Mouse (Mus musculus) megakaryocyte-erythroid progenitor cell, adult 5-6 weeks (primary cell): ENCODE data around the gene Mfsd2a. TPM values are rescaled to one million over a fixed set of nuclear protein-coding genes. Genes with fewer than 3 reads are reported as not detected.
"Not testable (repeated sequence)": the region's sequence is repeated elsewhere in the genome, so short reads cannot be mapped to it uniquely, and the experiment has no call there.

Source experiments
- ATAC-seq: replicated peaks from 2 replicates; pipeline ENCODE4 v1.8.0; 2016; ENCODE audit warnings: mild to moderate bottlenecking, inconsistent platforms; ENCODE audit not compliant: severe bottlenecking, poor library complexity, low FRiP score, low TSS enrichment
- total RNA-seq, 2 experiments: library from RNA; stranded (forward) in 1 of 2; stranded (reverse) in 1 of 2; fragments of 200-1000, 215-1000 nt in 1 of 2; fragments of >200 nt in 1 of 2; fragmentation: Nextera tagmentation in 1 of 2; gene quantifications; 2 replicates each; pipeline ENCODE4 v1.2.3; 2014 to 2017

The Mfsd2a gene
- total RNA-seq (2014; fragmentation: Nextera tagmentation) (not detected in 2 replicates), total RNA-seq (2017) (not detected in 2 replicates)

GRCm38 (mm10) chr4:122961100-122961567 lies at the start of gene Mfsd2a:
Gene Mfsd2a (minus strand): TSS chr4:122961188.
- peak; percentile 60; the same call in 1 of the 2 replicates for ATAC-seq

- ATAC-seq, result no peak
These were observed 44.3 kb upstream of the Mfsd2a start for GRCm38 (mm10) chr4:123005054-123005966.

- ATAC-seq, result no peak
These were observed 39.8 kb upstream of the Mfsd2a start for GRCm38 (mm10) chr4:123000617-123001342.

GRCm38 (mm10) chr4:123000130-123000529 lies 39.1 kb upstream of the Mfsd2a start:
- no peak for ATAC-seq

GRCm38 (mm10) chr4:122999263-122999691 lies 38.3 kb upstream of the Mfsd2a start:
- no peak for ATAC-seq

GRCm38 (mm10) chr4:122998537-122999262 lies 37.7 kb upstream of the Mfsd2a start:
- ATAC-seq, result no peak

- ATAC-seq, result peak; percentile 52; the same call in 1 of the 2 replicates
These were observed 35.8 kb upstream of the Mfsd2a start for GRCm38 (mm10) chr4:122996618-122997381.

GRCm38 (mm10) chr4:122996221-122996617 lies 35.2 kb upstream of the Mfsd2a start:
- no peak for ATAC-seq

- peak; percentile 95 for ATAC-seq
These were observed 34.6 kb upstream of the Mfsd2a start, which contains the start of gene Mycl for GRCm38 (mm10) chr4:122995404-122996220. Gene Mycl (plus strand): TSS chr4:122995652.

- ATAC-seq, result no peak
These were observed 31.3 kb upstream of the Mfsd2a start for GRCm38 (mm10) chr4:122992276-122992675.

GRCm38 (mm10) chr4:122991177-122991576 lies 30.2 kb upstream of the Mfsd2a start:
- no peak for ATAC-seq

- not testable (repeated sequence) for ATAC-seq
These were observed 27.0 kb upstream of the Mfsd2a start for GRCm38 (mm10) chr4:122988004-122988403.

GRCm38 (mm10) chr4:122987421-122987820 lies 26.4 kb upstream of the Mfsd2a start:
- ATAC-seq, result no peak

- peak; percentile 94 for ATAC-seq
These were observed 24.1 kb upstream of the Mfsd2a start for GRCm38 (mm10) chr4:122985110-122985509.

GRCm38 (mm10) chr4:122983486-122984261 lies 22.7 kb upstream of the Mfsd2a start:
- no peak for ATAC-seq

- ATAC-seq, result no peak
These were observed 21.5 kb upstream of the Mfsd2a start for GRCm38 (mm10) chr4:122982537-122982936.

- ATAC-seq, result no peak
These were observed 20.9 kb upstream of the Mfsd2a start for GRCm38 (mm10) chr4:122981930-122982329.
